Mouse (Mus musculus): ENCODE measurements at regions not wholly inside any gene's neighbourhood (a gene's known extent, or its start where the extent isn't known, plus 50 kb on each side); places are given as distances from the start of the nearest gene placed in this dataset.

DNA sequence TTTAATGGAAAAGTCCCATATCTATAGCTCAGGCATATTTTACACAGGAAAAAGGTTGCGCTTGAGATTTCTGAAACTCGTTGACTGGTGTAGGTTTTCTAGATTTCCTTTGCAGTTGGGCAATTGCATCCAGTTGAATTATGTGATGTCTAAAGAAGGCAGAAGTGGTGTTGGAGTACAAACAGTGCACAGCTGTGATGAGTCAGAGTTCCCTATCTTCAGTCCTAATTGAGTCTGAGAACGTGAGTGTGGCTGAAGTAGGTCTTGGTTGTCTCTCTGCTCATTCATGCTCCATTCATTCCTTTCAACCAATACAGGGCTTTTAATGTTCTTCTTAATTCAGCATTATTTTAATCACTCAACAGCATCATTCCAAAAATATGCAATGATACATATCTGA, 142.9 kb upstream of the Dpyd start:
- Histone ChIP-seq H3K4me1 (replicated peaks) (no peaks in the 10 kb centered on the region), H3K4me2 (no peak overlapping the region), H3K36me3 (no peaks in the 10 kb centered on the region), H3K9me3 (no peaks in the 10 kb centered on the region), H3K27me3 (no peaks in the 10 kb centered on the region), H3K27ac (replicated peaks) (no peak overlapping the region), H3K4me3 (no peak overlapping the region), H3K9ac (no peak overlapping the region)
- ATAC-seq (ENCODE audit: low read depth), result no peak
- 90% methylated on average over 3 of the region's 3 CpGs for WGBS

DNA sequence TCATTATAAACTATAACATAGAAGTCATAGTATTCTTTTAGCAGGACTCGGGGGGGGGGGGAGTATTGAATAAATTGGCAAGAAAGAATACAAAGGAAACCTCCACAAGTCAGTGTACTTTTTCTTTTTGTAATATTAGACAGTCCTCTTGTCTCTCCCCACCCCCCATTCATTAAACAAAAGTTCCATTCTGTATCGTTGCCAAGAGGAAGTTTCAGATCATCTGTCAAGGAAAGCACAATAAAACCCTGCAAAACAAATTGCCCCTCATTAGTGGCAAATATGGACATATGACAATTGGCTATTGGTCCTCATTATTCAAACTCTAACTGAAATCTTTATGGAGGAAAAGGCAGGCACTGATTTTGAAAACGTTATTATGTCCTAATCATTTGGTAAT, 140.2 kb upstream of the Dpyd start:
- Histone ChIP-seq H3K27ac (replicated peaks) (no peak overlapping the region), H3K36me3 (no peaks in the 10 kb centered on the region), H3K9me3 (no peaks in the 10 kb centered on the region), H3K4me1 (replicated peaks) (peaks cover 7% of the 10 kb centered on the region), H3K4me3 (no peak overlapping the region), H3K9ac (no peak overlapping the region), H3K4me2 (no peak overlapping the region), H3K27me3 (no peaks in the 10 kb centered on the region)
- no peak for ATAC-seq (ENCODE audit: low read depth)
- 37% methylated on average over 3 of the region's 3 CpGs for WGBS

- peak overlapping the region; percentile 37 for H3K4me3 ChIP-seq
- no peak for ATAC-seq (ENCODE audit: low read depth)
- H3K27me3 ChIP-seq, result no peaks in the 10 kb centered on the region
- peaks cover 7% of the 10 kb centered on the region for H3K4me1 ChIP-seq (replicated peaks)
- H3K9ac ChIP-seq, result peak overlapping the region; percentile 59
- 4% methylated on average over 19 of the region's 19 CpGs for WGBS
- no peaks in the 10 kb centered on the region for H3K36me3 ChIP-seq
- no peaks in the 10 kb centered on the region for H3K9me3 ChIP-seq
- H3K4me2 ChIP-seq, result peak overlapping the region; percentile 67
- no peak overlapping the region for H3K27ac ChIP-seq (replicated peaks)
Measured at GRCm38 (mm10) chr3:118425748-118426147, 136.2 kb upstream of the Dpyd start.

DNA sequence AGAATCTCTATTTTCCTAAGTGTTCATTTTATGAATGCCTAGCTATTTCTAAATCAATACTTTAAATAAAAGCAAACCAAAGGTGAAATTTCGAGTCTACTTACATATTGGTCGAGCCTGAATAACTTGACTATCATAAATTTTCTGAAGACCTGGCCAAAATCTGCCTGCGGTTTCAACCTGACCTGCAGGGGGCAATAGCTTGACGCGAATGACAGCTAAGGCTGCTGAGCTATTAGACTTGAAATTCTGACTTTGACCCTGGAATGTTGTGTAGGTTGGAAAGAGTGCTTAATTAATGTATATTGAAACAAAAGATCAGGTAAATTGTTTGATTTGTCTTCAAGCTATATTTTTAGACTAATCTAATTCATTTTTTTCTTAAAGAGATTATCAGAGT, 133.4 kb upstream of the Dpyd start:
- Histone ChIP-seq H3K9me3 (no peaks in the 10 kb centered on the region), H3K36me3 (no peaks in the 10 kb centered on the region), H3K4me1 (replicated peaks) (peaks cover 13% of the 10 kb centered on the region), H3K27me3 (peaks cover 7% of the 10 kb centered on the region; the same call in 1 of the 2 replicates), H3K27ac (replicated peaks) (no peak overlapping the region), H3K4me3 (no peak overlapping the region), H3K9ac (no peak overlapping the region), H3K4me2 (no peak overlapping the region)
- no peak for ATAC-seq (ENCODE audit: low read depth)
- WGBS, result 4% methylated on average over 5 of the region's 5 CpGs

GRCm38 (mm10) chr3:118429825-118430630, 131.9 kb upstream of the Dpyd start:
- H3K4me3 ChIP-seq, result peak overlapping the region; percentile 55
- H3K36me3 ChIP-seq, result no peaks in the 10 kb centered on the region
- H3K4me2 ChIP-seq, result peak overlapping the region; percentile 73
- H3K27me3 ChIP-seq, result peaks cover 7% of the 10 kb centered on the region; the same call in 1 of the 2 replicates
- 6% methylated on average over 29 of the region's 29 CpGs for WGBS
- H3K27ac ChIP-seq (replicated peaks), result peak overlapping the region; percentile 94
- peak; percentile 80 for ATAC-seq (ENCODE audit: low read depth)
- peak overlapping the region; percentile 82 for H3K9ac ChIP-seq
- H3K9me3 ChIP-seq, result no peaks in the 10 kb centered on the region
- H3K4me1 ChIP-seq (replicated peaks), result peaks cover 22% of the 10 kb centered on the region

GRCm38 (mm10) chr3:118430631-118430906, 131.4 kb upstream of the Dpyd start:
- H3K4me1 ChIP-seq (replicated peaks), result peaks cover 28% of the 10 kb centered on the region
- peak; percentile 1; the same call in 1 of the 2 replicates for ATAC-seq (ENCODE audit: low read depth)
- peak overlapping the region; percentile 82 for H3K9ac ChIP-seq
- no peaks in the 10 kb centered on the region for H3K36me3 ChIP-seq
- peak overlapping the region; percentile 55 for H3K4me3 ChIP-seq
- peak overlapping the region; percentile 94 for H3K27ac ChIP-seq (replicated peaks)
- no peaks in the 10 kb centered on the region for H3K9me3 ChIP-seq
- H3K27me3 ChIP-seq, result peaks cover 7% of the 10 kb centered on the region; the same call in 1 of the 2 replicates
- WGBS, result 2% methylated on average over 7 of the region's 7 CpGs
- H3K4me2 ChIP-seq, result peak overlapping the region; percentile 73

GRCm38 (mm10) chr3:118431031-118431723, 130.8 kb upstream of the Dpyd start:
- peak overlapping the region; percentile 73 for H3K4me2 ChIP-seq
- H3K4me1 ChIP-seq (replicated peaks), result peaks cover 25% of the 10 kb centered on the region
- no peaks in the 10 kb centered on the region for H3K36me3 ChIP-seq
- H3K9me3 ChIP-seq, result no peaks in the 10 kb centered on the region
- peaks cover 7% of the 10 kb centered on the region for H3K27me3 ChIP-seq
- peak overlapping the region; percentile 94 for H3K27ac ChIP-seq (replicated peaks)
- peak; percentile 57; the same call in 1 of the 2 replicates for ATAC-seq (ENCODE audit: low read depth)
- peak overlapping the region; percentile 55 for H3K4me3 ChIP-seq
- WGBS, result 2% methylated on average over 22 of the region's 22 CpGs
- H3K9ac ChIP-seq, result peak overlapping the region; percentile 82

GRCm38 (mm10) chr3:118433441-118434021, 128.4 kb upstream of the Dpyd start:
- peaks cover 22% of the 10 kb centered on the region for H3K4me1 ChIP-seq (replicated peaks)
- H3K36me3 ChIP-seq, result no peaks in the 10 kb centered on the region
- no peak for ATAC-seq (ENCODE audit: low read depth)
- H3K27me3 ChIP-seq, result peaks cover 7% of the 10 kb centered on the region
- H3K27ac ChIP-seq (replicated peaks), result peak overlapping the region; percentile 89
- WGBS, result under 1% methylated on average over 31 of the region's 31 CpGs
- H3K4me3 ChIP-seq, result peak overlapping the region; percentile 55
- H3K9me3 ChIP-seq, result no peaks in the 10 kb centered on the region
- peak overlapping the region; percentile 83 for H3K9ac ChIP-seq
- H3K4me2 ChIP-seq, result peak overlapping the region; percentile 73

- ATAC-seq (ENCODE audit: low read depth), result no peak
Measured at GRCm38 (mm10) chr3:118434311-118434710, 127.6 kb upstream of the Dpyd start.

DNA sequence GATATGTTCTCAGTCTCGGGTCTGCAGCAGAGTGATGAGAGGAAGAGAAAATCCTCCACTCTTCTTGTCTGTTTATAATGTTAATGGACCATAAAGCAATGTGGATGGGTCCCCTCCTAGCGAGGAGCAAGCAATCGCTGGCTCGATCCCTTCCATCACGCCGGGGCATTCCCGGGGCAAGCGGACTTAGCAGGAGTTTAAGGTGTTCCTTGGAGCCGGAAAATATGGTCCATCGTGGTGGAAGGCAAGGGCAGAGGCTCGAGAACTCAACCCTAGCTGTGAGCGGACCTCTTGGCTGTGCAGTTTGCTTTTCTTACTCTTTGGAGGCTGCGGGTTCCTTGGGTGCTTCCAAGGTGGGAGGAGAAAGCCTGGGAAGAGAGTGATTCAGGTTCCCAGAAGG, 127.1 kb upstream of the Dpyd start:
- ATAC-seq (ENCODE audit: low read depth), result no peak
- H3K36me3 ChIP-seq, result no peaks in the 10 kb centered on the region
- 2% methylated on average over 13 of the region's 13 CpGs for WGBS
- peak overlapping the region; percentile 55 for H3K4me3 ChIP-seq
- H3K27me3 ChIP-seq, result peaks cover 7% of the 10 kb centered on the region
- peaks cover 22% of the 10 kb centered on the region for H3K4me1 ChIP-seq (replicated peaks)
- peak overlapping the region; percentile 89 for H3K27ac ChIP-seq (replicated peaks)
- peak overlapping the region; percentile 73 for H3K4me2 ChIP-seq
- no peaks in the 10 kb centered on the region for H3K9me3 ChIP-seq
- H3K9ac ChIP-seq, result peak overlapping the region; percentile 83

More at GRCm38 (mm10) chr3:118434311-118434710, 127.6 kb upstream of the Dpyd start:
- H3K9ac ChIP-seq, result peak overlapping the region; percentile 83
- peak overlapping the region; percentile 55 for H3K4me3 ChIP-seq
- H3K4me1 ChIP-seq (replicated peaks), result peaks cover 22% of the 10 kb centered on the region
- peaks cover 7% of the 10 kb centered on the region for H3K27me3 ChIP-seq
- 0% methylated on average over 17 of the region's 17 CpGs for WGBS
- peak overlapping the region; percentile 73 for H3K4me2 ChIP-seq
- no peaks in the 10 kb centered on the region for H3K36me3 ChIP-seq
- H3K9me3 ChIP-seq, result no peaks in the 10 kb centered on the region
- H3K27ac ChIP-seq (replicated peaks), result peak overlapping the region; percentile 89

DNA sequence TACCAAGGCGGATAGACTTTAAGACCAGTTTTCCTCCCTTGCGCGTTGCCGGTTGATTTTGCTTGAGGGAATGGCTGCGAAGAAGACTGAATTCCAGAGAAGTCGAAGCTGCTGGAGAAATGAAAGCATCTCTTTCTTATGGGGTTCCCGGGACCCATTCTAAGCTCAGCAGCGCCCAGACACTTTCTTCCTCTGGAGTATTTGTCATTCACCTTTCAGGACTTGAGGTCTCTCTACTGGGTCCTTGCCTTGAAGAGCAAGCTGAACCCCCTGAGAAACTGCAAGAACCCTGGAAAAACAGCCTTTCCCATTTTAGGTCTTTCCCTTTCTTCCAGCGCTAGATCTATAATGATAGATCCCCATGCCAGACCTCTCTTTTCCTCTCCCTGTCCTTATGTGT, 126.7 kb upstream of the Dpyd start:
- H3K27me3 ChIP-seq, result peaks cover 7% of the 10 kb centered on the region
- peak overlapping the region; percentile 55 for H3K4me3 ChIP-seq
- H3K27ac ChIP-seq (replicated peaks), result peak overlapping the region; percentile 89
- 11% methylated on average over 9 of the region's 9 CpGs for WGBS
- no peaks in the 10 kb centered on the region for H3K36me3 ChIP-seq
- H3K4me2 ChIP-seq, result peak overlapping the region; percentile 73
- no peaks in the 10 kb centered on the region for H3K9me3 ChIP-seq
- H3K9ac ChIP-seq, result peak overlapping the region; percentile 83
- peaks cover 22% of the 10 kb centered on the region for H3K4me1 ChIP-seq (replicated peaks)
- no peak for ATAC-seq (ENCODE audit: low read depth)

- no peak overlapping the region for H3K27ac ChIP-seq (replicated peaks)
- WGBS, result 52% methylated on average over 8 of the region's 8 CpGs
- no peaks in the 10 kb centered on the region for H3K27me3 ChIP-seq
- no peaks in the 10 kb centered on the region for H3K36me3 ChIP-seq
- peaks cover 8% of the 10 kb centered on the region for H3K4me1 ChIP-seq (replicated peaks)
- peak; percentile 56; the same call in 1 of the 2 replicates for ATAC-seq (ENCODE audit: low read depth)
- no peak overlapping the region for H3K9ac ChIP-seq
- H3K9me3 ChIP-seq, result no peaks in the 10 kb centered on the region
- no peak overlapping the region for H3K4me3 ChIP-seq
- no peak overlapping the region for H3K4me2 ChIP-seq
Measured at GRCm38 (mm10) chr3:118443742-118444332, 118.1 kb upstream of the Dpyd start.

All from neural tube, embryonic 13.5 days (tissue).